Mouse (Mus musculus) lung, embryonic 16.5 days (tissue): ENCODE data around the gene Slc25a26. TPM values are rescaled to one million over a fixed set of nuclear protein-coding genes. Genes with fewer than 3 reads are reported as not detected.

Experiments
- ATAC-seq: fragments of 200-750 bp; cut with Nextera tagmentation; 2 replicates; pipeline ENCODE4 v1.8.0; 2017; ENCODE audit warnings: low read depth, mild to moderate bottlenecking, moderate library complexity
- H3K27ac ChIP-seq: fragments of 300-500 bp; sonication (generic); 2 replicates; pipeline ENCODE4 v1.5.1; 2014; ENCODE audit warnings: mild to moderate bottlenecking, control low read depth, low read length
- H3K27me3 ChIP-seq: fragments of 300-500 bp; sonication (generic); 2 replicates; pipeline ENCODE4 v1.6.1; 2014; ENCODE audit warnings: low read depth, low read length, mixed read lengths; ENCODE audit not compliant: control insufficient read depth, insufficient read depth
- H3K36me3 ChIP-seq: fragments of 300-500 bp; sonication (generic); 2 replicates; pipeline ENCODE4 v1.6.1; 2014; ENCODE audit warnings: low read length; ENCODE audit not compliant: control insufficient read depth, insufficient read depth
- H3K4me1 ChIP-seq: fragments of 300-500 bp; sonication (generic); replicated peaks from 2 replicates; pipeline ENCODE4 v1.6.1; 2014; ENCODE audit warnings: low read length, mixed read lengths; ENCODE audit not compliant: control insufficient read depth, insufficient read depth
- H3K4me2 ChIP-seq: fragments of 300-500 bp; sonication (generic); 2 replicates; pipeline ENCODE4 v1.6.1; 2014; ENCODE audit warnings: low read depth, low read length, control low read depth
- H3K4me3 ChIP-seq: fragments of 300-500 bp; sonication (generic); 2 replicates; pipeline ENCODE4 v1.5.1; 2014; ENCODE audit warnings: mild to moderate bottlenecking, low read length, control low read depth
- H3K9ac ChIP-seq: fragments of 300-500 bp; sonication (generic); 2 replicates; pipeline ENCODE4 v1.6.1; 2014; ENCODE audit warnings: low read length, control low read depth
- H3K9me3 ChIP-seq: fragments of 300-500 bp; sonication (generic); 2 replicates; pipeline ENCODE4 v1.6.1; 2016; ENCODE audit warnings: low read length; ENCODE audit not compliant: control insufficient read depth
- WGBS: fragments of 180-500 bp; shearing (Covaris S2); extraction: QIAGEN DNeasy Blood & Tissue Kit; methylation state at CpG from one replicate; pipeline ENCODE4 v1.1.7; 2014; 5-methylcytosine and 5-hydroxymethylcytosine counted together
- polyA plus RNA-seq: library from polyadenylated mRNA; unstranded; fragments of >200 nt; fragmentation: Nextera tagmentation; extraction: Ambion mirVana; gene quantifications from 2 replicates; pipeline ENCODE4 v1.2.1, GENCODE M21; 2015

The Slc25a26 gene
- polyA plus RNA-seq, 1 experiment from 2014 or later, result 8.3 TPM

GRCm38 (mm10) chr6:94565766-94566165, 65.6 kb downstream of the Slc25a26 start:
- Histone ChIP-seq H3K27me3 (no peaks in the 10 kb centered on the region), H3K4me1 (no peaks in the 10 kb centered on the region; the same call in 1 of the 2 replicates), H3K36me3 (no peaks in the 10 kb centered on the region), H3K27ac (no peak overlapping the region), H3K9ac (no peak overlapping the region), H3K4me3 (no peak overlapping the region), H3K4me2 (no peak overlapping the region), H3K9me3 (no peaks in the 10 kb centered on the region)
- no peak for ATAC-seq
- WGBS, result 83% methylated on average over 2 of the region's 2 CpGs

- ATAC-seq, result no peak
- Histone ChIP-seq H3K36me3 (no peaks in the 10 kb centered on the region), H3K27me3 (no peaks in the 10 kb centered on the region), H3K27ac (no peak overlapping the region), H3K9ac (no peak overlapping the region), H3K9me3 (no peaks in the 10 kb centered on the region), H3K4me1 (no peaks in the 10 kb centered on the region; the same call in 1 of the 2 replicates), H3K4me2 (no peak overlapping the region), H3K4me3 (no peak overlapping the region)
- 87% methylated on average over 2 of the region's 2 CpGs for WGBS
Observed at GRCm38 (mm10) chr6:94568040-94568439, 67.9 kb downstream of the Slc25a26 start.

GRCm38 (mm10) chr6:94575526-94576166, 75.5 kb downstream of the Slc25a26 start:
- H3K9ac ChIP-seq, result no peak overlapping the region
- WGBS, result 53% methylated on average over 9 of the region's 9 CpGs

GRCm38 (mm10) chr6:94577991-94578390, 77.9 kb downstream of the Slc25a26 start:
- Histone ChIP-seq H3K36me3 (no peaks in the 10 kb centered on the region), H3K9ac (no peak overlapping the region), H3K4me1 (no peaks in the 10 kb centered on the region), H3K4me3 (no peak overlapping the region), H3K9me3 (no peaks in the 10 kb centered on the region), H3K4me2 (no peak overlapping the region), H3K27me3 (no peaks in the 10 kb centered on the region), H3K27ac (no peak overlapping the region)
- 59% methylated on average over 8 of the region's 8 CpGs for WGBS
- no peak for ATAC-seq

More at GRCm38 (mm10) chr6:94575526-94576166, 75.5 kb downstream of the Slc25a26 start:
- Histone ChIP-seq H3K9me3 (no peaks in the 10 kb centered on the region), H3K27me3 (no peaks in the 10 kb centered on the region), H3K36me3 (no peaks in the 10 kb centered on the region), H3K4me3 (no peak overlapping the region), H3K27ac (no peak overlapping the region), H3K4me1 (no peaks in the 10 kb centered on the region), H3K4me2 (no peak overlapping the region)
- no peak for ATAC-seq

GRCm38 (mm10) chr6:94582055-94582454, 81.9 kb downstream of the Slc25a26 start:
- 93% methylated on average over 9 of the region's 9 CpGs for WGBS
- no peak for ATAC-seq
- no peaks in the 10 kb centered on the region for H3K9me3 ChIP-seq
- H3K27me3 ChIP-seq, result no peaks in the 10 kb centered on the region
- H3K4me1 ChIP-seq, result no peaks in the 10 kb centered on the region
- H3K36me3 ChIP-seq, result no peaks in the 10 kb centered on the region
- H3K9ac ChIP-seq, result no peak overlapping the region
- H3K4me3 ChIP-seq, result no peak overlapping the region
- no peak overlapping the region for H3K27ac ChIP-seq
- no peak overlapping the region for H3K4me2 ChIP-seq

- no peaks in the 10 kb centered on the region for H3K4me1 ChIP-seq
- no peaks in the 10 kb centered on the region for H3K36me3 ChIP-seq
- H3K27ac ChIP-seq, result no peak overlapping the region
- WGBS, result 90% methylated on average over 9 of the region's 9 CpGs
- H3K4me3 ChIP-seq, result no peak overlapping the region
- no peak overlapping the region for H3K4me2 ChIP-seq
- no peak for ATAC-seq
- no peaks in the 10 kb centered on the region for H3K27me3 ChIP-seq
- H3K9me3 ChIP-seq, result peaks cover 3% of the 10 kb centered on the region; the same call in 1 of the 2 replicates
- H3K9ac ChIP-seq, result no peak overlapping the region
Observed at GRCm38 (mm10) chr6:94584147-94584695, 84.1 kb downstream of the Slc25a26 start.

GRCm38 (mm10) chr6:94584976-94585375, 84.8 kb downstream of the Slc25a26 start:
- ATAC-seq, result no peak
- H3K27ac ChIP-seq, result no peak overlapping the region
- no peaks in the 10 kb centered on the region for H3K27me3 ChIP-seq
- H3K4me2 ChIP-seq, result no peak overlapping the region
- H3K9me3 ChIP-seq, result peaks cover 3% of the 10 kb centered on the region; the same call in 1 of the 2 replicates
- H3K9ac ChIP-seq, result no peak overlapping the region
- WGBS, result 86% methylated on average over 4 of the region's 4 CpGs
- no peaks in the 10 kb centered on the region for H3K36me3 ChIP-seq
- H3K4me3 ChIP-seq, result no peak overlapping the region
- H3K4me1 ChIP-seq, result no peaks in the 10 kb centered on the region

GRCm38 (mm10) chr6:94588365-94588764, 88.2 kb downstream of the Slc25a26 start:
- H3K4me2 ChIP-seq, result no peak overlapping the region
- 72% methylated on average over 4 of the region's 4 CpGs for WGBS
- no peak overlapping the region for H3K4me3 ChIP-seq
- ATAC-seq, result no peak
- no peak overlapping the region for H3K9ac ChIP-seq
- H3K4me1 ChIP-seq, result peaks cover 6% of the 10 kb centered on the region
- no peaks in the 10 kb centered on the region for H3K36me3 ChIP-seq
- no peak overlapping the region for H3K27ac ChIP-seq
- peaks cover 3% of the 10 kb centered on the region; the same call in 1 of the 2 replicates for H3K9me3 ChIP-seq
- H3K27me3 ChIP-seq, result no peaks in the 10 kb centered on the region; the same call in 1 of the 2 replicates

GRCm38 (mm10) chr6:94592243-94592642, 92.1 kb downstream of the Slc25a26 start:
- H3K9me3 ChIP-seq, result peaks cover 3% of the 10 kb centered on the region; the same call in 1 of the 2 replicates
- H3K36me3 ChIP-seq, result no peaks in the 10 kb centered on the region
- H3K4me2 ChIP-seq, result no peak overlapping the region
- H3K27ac ChIP-seq, result no peak overlapping the region
- H3K27me3 ChIP-seq, result no peaks in the 10 kb centered on the region; the same call in 1 of the 2 replicates
- 17% methylated on average over 8 of the region's 8 CpGs for WGBS
- no peak for ATAC-seq
- H3K4me1 ChIP-seq, result peaks cover 6% of the 10 kb centered on the region
- no peak overlapping the region for H3K4me3 ChIP-seq
- no peak overlapping the region for H3K9ac ChIP-seq
